Mouse (Mus musculus) MEL (cell line): ENCODE measurements around the gene Trat1. TPM values are rescaled to one million over a fixed set of nuclear protein-coding genes. Genes with fewer than 3 reads are reported as not detected.

Source experiments
- DNase-seq: peaks from one replicate; pipeline ENCODE4 v3.0.0; 2011; ENCODE audit warnings: low read depth, low spot score
- H3K27ac ChIP-seq: 2 replicates; pipeline ENCODE4 v1.5.1; 2012; ENCODE audit warnings: low read depth, mild to moderate bottlenecking, control low read depth, low read length, moderate library complexity; ENCODE audit not compliant: control insufficient read depth
- H3K27me3 ChIP-seq, 2 experiments: fragments of 150-350 bp in 1 of 2; sonication (generic) in 1 of 2; 2 replicates each; pipeline ENCODE4 v1.6.1; 2012; ENCODE audit warnings: low read length in 2 of 2, mild to moderate bottlenecking in 2 of 2, improper control_type of control experiment in 1 of 2, moderate library complexity in 1 of 2; ENCODE audit not compliant: insufficient read depth in 2 of 2, control insufficient read depth in 1 of 2
- H3K36me3 ChIP-seq, 2 experiments: 2 replicates each; pipeline ENCODE4 v1.6.1; 2012 to 2014; ENCODE audit warnings: low read length in 2 of 2, improper control_type of control experiment in 1 of 2, inconsistent platforms in 1 of 2, mild to moderate bottlenecking in 1 of 2; ENCODE audit not compliant: insufficient read depth in 2 of 2, control insufficient read depth in 1 of 2
- H3K4me1 ChIP-seq, 2 experiments: fragments of 150-350 bp in 1 of 2; sonication (generic) in 1 of 2; 2 replicates each; pipeline ENCODE4 v1.6.1; 2012; ENCODE audit warnings: low read length in 2 of 2, improper control_type of control experiment in 1 of 2, mild to moderate bottlenecking in 1 of 2; ENCODE audit not compliant: insufficient read depth in 2 of 2, control insufficient read depth in 1 of 2
- H3K4me3 ChIP-seq, 2 experiments: fragments of 150-350 bp in 1 of 2; sonication (generic) in 1 of 2; 2 replicates each; pipeline ENCODE4 v1.5.1; 2012; ENCODE audit warnings: low read depth in 2 of 2, low read length in 2 of 2, mild to moderate bottlenecking in 2 of 2, moderate library complexity in 2 of 2, control low read depth in 1 of 2, improper control_type of control experiment in 1 of 2; ENCODE audit not compliant: control insufficient read depth in 1 of 2, insufficient read depth in 1 of 2
- H3K79me2 ChIP-seq: 2 replicates; pipeline ENCODE4 v1.6.1; 2012; ENCODE audit warnings: mild to moderate bottlenecking, low read length, moderate library complexity; ENCODE audit not compliant: control insufficient read depth, poor library complexity, insufficient read depth
- H3K9ac ChIP-seq: 2 replicates; pipeline ENCODE4 v1.6.1; 2012; ENCODE audit warnings: low read depth, mild to moderate bottlenecking, control low read depth, low read length, moderate library complexity; ENCODE audit not compliant: control insufficient read depth, poor library complexity, severe bottlenecking
- H3K9me3 ChIP-seq: fragments of 150-350 bp; sonication (generic); replicated peaks from 2 replicates; pipeline ENCODE4 v1.6.1; 2012; ENCODE audit warnings: mild to moderate bottlenecking, low read length, improper control_type of control experiment, moderate library complexity; ENCODE audit not compliant: insufficient read depth
- BHLHE40 ChIP-seq: IDR thresholded peaks from 2 replicates; pipeline ENCODE4 v1.6.1; 2012; ENCODE audit warnings: low read depth, mild to moderate bottlenecking, inconsistent platforms, low read length, improper control_type of control experiment, borderline replicate concordance
- CHD2 ChIP-seq: IDR thresholded peaks from 2 replicates; pipeline ENCODE4 v1.6.1; 2011; ENCODE audit warnings: low read length, improper control_type of control experiment
- CTCF ChIP-seq, 3 experiments: IDR thresholded peaks in 2 of 3; conservative IDR thresholded peaks in 1 of 3; 2 replicates each; pipeline ENCODE4 v1.5.1; 2011 to 2012; ENCODE audit warnings: low read length in 3 of 3, low read depth in 2 of 3, mild to moderate bottlenecking in 2 of 3, improper control_type of control experiment in 1 of 3, inconsistent platforms in 1 of 3, mixed read lengths in 1 of 3, moderate library complexity in 1 of 3; ENCODE audit not compliant: control insufficient read depth in 1 of 3, insufficient read depth in 1 of 3, poor library complexity in 1 of 3, severe bottlenecking in 1 of 3
- E2F4 ChIP-seq: IDR thresholded peaks from 2 replicates; pipeline ENCODE4 v1.6.1; 2011; ENCODE audit warnings: low read depth, low read length, improper control_type of control experiment, borderline replicate concordance
- JUND ChIP-seq: IDR thresholded peaks from 2 replicates; pipeline ENCODE4 v1.6.1; 2011; ENCODE audit warnings: low read depth, mild to moderate bottlenecking, improper control_type of control experiment, low read length
- KAT2A ChIP-seq: conservative IDR thresholded peaks from 2 replicates; pipeline ENCODE4 v1.6.1; 2012; ENCODE audit warnings: low read depth, low read length, improper control_type of control experiment, inconsistent platforms
- MYB ChIP-seq: IDR thresholded peaks from 2 replicates; pipeline ENCODE4 v1.6.1; 2011; ENCODE audit warnings: mild to moderate bottlenecking, low read depth, low read length, improper control_type of control experiment
- MYC ChIP-seq: IDR thresholded peaks from 2 replicates; pipeline ENCODE4 v1.6.1; 2011; ENCODE audit warnings: low read depth, mild to moderate bottlenecking, low read length, improper control_type of control experiment, moderate library complexity
- NRF1 ChIP-seq: IDR thresholded peaks from 2 replicates; pipeline ENCODE4 v1.6.1; 2014; ENCODE audit warnings: low read depth, mild to moderate bottlenecking, inconsistent platforms, low read length, improper control_type of control experiment, moderate library complexity; ENCODE audit not compliant: poor library complexity, insufficient read depth, severe bottlenecking
- POLR2A ChIP-seq, 2 experiments: IDR thresholded peaks; 2 replicates each; pipeline ENCODE4 v1.6.1; 2011 to 2012; ENCODE audit warnings: low read length in 2 of 2, mild to moderate bottlenecking in 2 of 2, control low read depth in 1 of 2, improper control_type of control experiment in 1 of 2, low read depth in 1 of 2, moderate library complexity in 1 of 2; ENCODE audit not compliant: control insufficient read depth in 1 of 2, insufficient read depth in 1 of 2, poor library complexity in 1 of 2
- POLR2AphosphoS5 ChIP-seq: IDR thresholded peaks from 2 replicates; pipeline ENCODE4 v1.6.1; 2012; ENCODE audit warnings: low read depth, borderline replicate concordance, mild to moderate bottlenecking, inconsistent platforms, low read length, moderate library complexity, mixed read lengths
- RCOR1 ChIP-seq: IDR thresholded peaks from 2 replicates; pipeline ENCODE4 v1.6.1; 2012; ENCODE audit warnings: low read depth, mild to moderate bottlenecking, inconsistent platforms, low read length, improper control_type of control experiment
- SIN3A ChIP-seq: IDR thresholded peaks from 2 replicates; pipeline ENCODE4 v1.6.1; 2012; ENCODE audit warnings: low read length, improper control_type of control experiment, inconsistent platforms
- SMC3 ChIP-seq: IDR thresholded peaks from 2 replicates; pipeline ENCODE4 v1.6.1; 2011; ENCODE audit warnings: low read depth, low read length, improper control_type of control experiment
- TCF12 ChIP-seq: IDR thresholded peaks from 2 replicates; pipeline ENCODE4 v1.6.1; 2014; ENCODE audit warnings: low read depth, mild to moderate bottlenecking, inconsistent platforms, low read length, improper control_type of control experiment, moderate library complexity
- UBTF ChIP-seq: IDR thresholded peaks from 2 replicates; pipeline ENCODE4 v1.6.1; 2012; ENCODE audit warnings: low read depth, mild to moderate bottlenecking, inconsistent platforms, low read length, improper control_type of control experiment, moderate library complexity, borderline replicate concordance; ENCODE audit not compliant: insufficient read depth
- USF1 ChIP-seq: IDR thresholded peaks from 2 replicates; pipeline ENCODE4 v1.6.1; 2014; ENCODE audit warnings: low read depth, mild to moderate bottlenecking, inconsistent platforms, low read length, improper control_type of control experiment, moderate library complexity
- ZMIZ1 ChIP-seq: IDR thresholded peaks from 2 replicates; pipeline ENCODE4 v1.6.1; 2012; ENCODE audit warnings: low read depth, mild to moderate bottlenecking, inconsistent platforms, low read length, improper control_type of control experiment, moderate library complexity
- polyA plus RNA-seq, 2 experiments: library from polyadenylated mRNA; stranded (reverse) in 1 of 2; unstranded in 1 of 2; fragments of >175 nt in 1 of 2; fragments of >200 nt in 1 of 2; gene quantifications; 2 replicates each; pipeline versions ENCODE4 v1.2.1 to v1.2.4; 2012; ENCODE audit warnings: low replicate concordance in 2 of 2, low read depth in 1 of 2; ENCODE audit not compliant: insufficient read length in 2 of 2, insufficient read depth in 1 of 2, missing spikeins in 1 of 2
- total RNA-seq: library from RNA; depleted of rRNA; stranded (reverse); fragments of 300-350 nt; gene quantifications from 2 replicates; pipeline ENCODE4 v1.2.3, GENCODE M21; 2012

Trat1 gene
- total and polyA plus RNA-seq, 3 experiments, result not detected

DNA sequence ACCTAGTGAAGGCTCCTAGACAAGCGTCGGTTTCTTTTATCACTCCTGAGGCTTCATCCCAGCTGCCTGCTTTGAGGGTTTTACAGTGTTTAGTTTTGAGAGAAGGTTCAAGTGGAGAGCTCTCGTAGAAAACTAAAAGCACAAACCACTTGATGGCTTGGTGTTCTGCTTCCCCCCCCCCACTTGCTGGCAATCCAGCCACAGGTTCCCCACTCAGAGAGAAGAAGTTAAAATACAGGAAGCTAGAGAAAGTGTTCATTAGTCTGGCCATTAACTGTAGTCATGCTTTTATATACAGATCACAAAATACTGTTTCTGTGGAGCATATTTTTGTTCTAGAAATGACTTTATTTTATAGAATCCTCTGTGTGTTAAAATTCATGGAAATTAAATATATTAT is 30.3 kb downstream of the Trat1 start:
- no peak for TF ChIP-seq ZMIZ1
- no peak for TF ChIP-seq CTCF (IDR thresholded peaks at IDR 0.05 in 2 of 3, conservative IDR thresholded peaks at IDR 0.05 in 1 of 3; ENCODE audit: control insufficient read depth in 1 of 3, insufficient read depth in 1 of 3, low read depth in 2 of 3, low read length in 3 of 3, poor library complexity in 1 of 3, severe bottlenecking in 1 of 3)
- TF ChIP-seq NRF1, result no peak
- no peak for TF ChIP-seq SIN3A
- TF ChIP-seq UBTF, result no peak

GRCm38 (mm10) chr16:48739974-48740373 is 31.8 kb downstream of the Trat1 start:
- no peaks in the 10 kb centered on the region for H3K27me3 ChIP-seq
- TF ChIP-seq KAT2A, result no peak
- TF ChIP-seq JUND, result no peak
- TF ChIP-seq BHLHE40, result no peak
- no peak for TF ChIP-seq UBTF
- no peak for TF ChIP-seq SMC3
- no peak for TF ChIP-seq MYC
- TF ChIP-seq TCF12, result no peak
- no peak for TF ChIP-seq CHD2
- TF ChIP-seq RCOR1, result no peak
- TF ChIP-seq POLR2A (IDR thresholded peaks at IDR 0.05; ENCODE audit: control insufficient read depth in 1 of 2, insufficient read depth in 1 of 2, low read depth in 1 of 2, low read length in 2 of 2, poor library complexity in 1 of 2), result no peak
- TF ChIP-seq USF1, result no peak
- no peaks in the 10 kb centered on the region for H3K36me3 ChIP-seq
- H3K9me3 ChIP-seq, result no peaks in the 10 kb centered on the region
- H3K79me2 ChIP-seq, result no peaks in the 10 kb centered on the region
- no peaks in the 10 kb centered on the region for H3K4me1 ChIP-seq
- no peak for DNase-seq
- no peak overlapping the region for H3K4me3 ChIP-seq
- H3K27ac ChIP-seq, result no peak overlapping the region
- H3K9ac ChIP-seq, result no peak overlapping the region

More for the DNA sequence above, 30.3 kb downstream of the Trat1 start:
- Histone ChIP-seq H3K79me2 (no peaks in the 10 kb centered on the region), H3K36me3 (no peaks in the 10 kb centered on the region), H3K4me3 (no peak overlapping the region), H3K27ac (no peak overlapping the region), H3K9ac (no peak overlapping the region), H3K4me1 (no peaks in the 10 kb centered on the region), H3K9me3 (no peaks in the 10 kb centered on the region), H3K27me3 (no peaks in the 10 kb centered on the region)
- no peak for DNase-seq

- no peaks in the 10 kb centered on the region for H3K36me3 ChIP-seq
- H3K4me3 ChIP-seq, result no peak overlapping the region
- H3K4me1 ChIP-seq, result no peaks in the 10 kb centered on the region
- no peak for DNase-seq
- no peaks in the 10 kb centered on the region for H3K79me2 ChIP-seq
- no peaks in the 10 kb centered on the region for H3K27me3 ChIP-seq
- no peaks in the 10 kb centered on the region for H3K9me3 ChIP-seq
- TF ChIP-seq CTCF (IDR thresholded peaks at IDR 0.05 in 2 of 3, conservative IDR thresholded peaks at IDR 0.05 in 1 of 3; ENCODE audit: control insufficient read depth in 1 of 3, insufficient read depth in 1 of 3, low read depth in 2 of 3, low read length in 3 of 3, poor library complexity in 1 of 3, severe bottlenecking in 1 of 3), result no peak
- TF ChIP-seq MYB, result no peak
- TF ChIP-seq E2F4, result no peak
- no peak for TF ChIP-seq POLR2AphosphoS5
- H3K9ac ChIP-seq, result no peak overlapping the region
- no peak overlapping the region for H3K27ac ChIP-seq
Measured at GRCm38 (mm10) chr16:48738429-48738828, 33.4 kb downstream of the Trat1 start.
